Mouse (Mus musculus) hindbrain, embryonic 14.5 days (tissue): Measurements from ENCODE around the gene Tmem128. TPM values are rescaled to one million over a fixed set of nuclear protein-coding genes. Genes with fewer than 3 reads are reported as not detected.
A peak's percentile ranks its signal among the peaks of the same experiment; 100 is the strongest.

Experiments
- ATAC-seq: fragments of 200-750 bp; cut with Nextera tagmentation; 2 replicates; pipeline ENCODE4 v1.8.0; 2017; ENCODE audit warnings: moderate number of reproducible peaks, mild to moderate bottlenecking, moderate TSS enrichment, moderate library complexity; ENCODE audit not compliant: low FRiP score
- DNase-seq: peaks from one replicate; pipeline ENCODE4 v3.0.0-alpha.2; 2015; ENCODE audit warnings: low spot score
- H3K27ac ChIP-seq: fragments of 300-500 bp; sonication (generic); 2 replicates; pipeline ENCODE4 v1.5.1; 2014; ENCODE audit warnings: mild to moderate bottlenecking, moderate library complexity
- H3K27me3 ChIP-seq: fragments of 300-500 bp; sonication (generic); 2 replicates; pipeline ENCODE4 v1.6.1; 2014; ENCODE audit warnings: mild to moderate bottlenecking, low read length, mixed read lengths; ENCODE audit not compliant: control insufficient read depth, insufficient read depth
- H3K36me3 ChIP-seq: fragments of 300-500 bp; sonication (generic); replicated peaks from 2 replicates; pipeline ENCODE4 v1.6.1; 2014; ENCODE audit not compliant: control insufficient read depth, insufficient read depth
- H3K4me1 ChIP-seq: fragments of 300-500 bp; sonication (generic); replicated peaks from 2 replicates; pipeline ENCODE4 v1.6.1; 2014; ENCODE audit warnings: antibody characterized with exemption, low read length, mixed read lengths; ENCODE audit not compliant: control insufficient read depth, insufficient read depth
- H3K4me2 ChIP-seq: fragments of 300-500 bp; sonication (generic); replicated peaks from 2 replicates; pipeline ENCODE4 v1.6.1; 2014; ENCODE audit warnings: mild to moderate bottlenecking, moderate library complexity
- H3K4me3 ChIP-seq: fragments of 300-500 bp; sonication (generic); replicated peaks from 2 replicates; pipeline ENCODE4 v1.5.1; 2014; ENCODE audit warnings: mild to moderate bottlenecking, low read length
- H3K9ac ChIP-seq: fragments of 300-500 bp; sonication (generic); 2 replicates; pipeline ENCODE4 v1.6.1; 2014
- H3K9me3 ChIP-seq: fragments of 300-500 bp; sonication (generic); 2 replicates; pipeline ENCODE4 v1.6.1; 2016; ENCODE audit warnings: low read length; ENCODE audit not compliant: control insufficient read depth
- WGBS: fragments of 180-500 bp; shearing (Covaris S2); extraction: QIAGEN DNeasy Blood & Tissue Kit; methylation state at CpG from one replicate; pipeline ENCODE4 v1.1.7; 2014; 5-methylcytosine and 5-hydroxymethylcytosine counted together
- polyA plus RNA-seq: library from polyadenylated mRNA; unstranded; fragments of >200 nt; fragmentation: Nextera tagmentation; extraction: Ambion mirVana; gene quantifications from 2 replicates; pipeline ENCODE4 v1.2.1, GENCODE M21; 2014

Tmem128 gene
- polyA plus RNA-seq, 1 experiment from 2014 or later: 102 TPM

GRCm38 (mm10) chr5:38241966-38242365, 18.0 kb upstream of the Tmem128 start:
- DNase-seq: no peak

GRCm38 (mm10) chr5:38255195-38255594, 4.8 kb upstream of the Tmem128 start:
- 50% methylated on average over 4 of the region's 4 CpGs for WGBS
- Histone ChIP-seq H3K9ac (no peak overlapping the region), H3K36me3 (no peaks in the 10 kb centered on the region), H3K4me1 (no peaks in the 10 kb centered on the region), H3K4me3 (no peak overlapping the region), H3K27ac (no peak overlapping the region), H3K9me3 (no peaks in the 10 kb centered on the region), H3K4me2 (no peak overlapping the region), H3K27me3 (no peaks in the 10 kb centered on the region)
- no peak for ATAC-seq
- DNase-seq: no peak

More at GRCm38 (mm10) chr5:38241966-38242365, 18.0 kb upstream of the Tmem128 start:
- Histone ChIP-seq H3K27me3 (no peaks in the 10 kb centered on the region), H3K9me3 (no peaks in the 10 kb centered on the region), H3K4me3 (no peak overlapping the region), H3K27ac (no peak overlapping the region), H3K36me3 (no peaks in the 10 kb centered on the region), H3K9ac (no peak overlapping the region), H3K4me2 (no peak overlapping the region), H3K4me1 (no peaks in the 10 kb centered on the region)
- no peak for ATAC-seq
- WGBS: 79% methylated on average over 6 of the region's 6 CpGs

- no peak for DNase-seq
- no peaks in the 10 kb centered on the region for H3K27me3 ChIP-seq
- H3K9ac ChIP-seq: no peak overlapping the region
- no peak overlapping the region for H3K27ac ChIP-seq
- H3K36me3 ChIP-seq: no peaks in the 10 kb centered on the region
- no peaks in the 10 kb centered on the region for H3K9me3 ChIP-seq
- no peak overlapping the region for H3K4me3 ChIP-seq
- WGBS: 80% methylated on average over 3 of the region's 3 CpGs
- H3K4me2 ChIP-seq: no peak overlapping the region
- no peaks in the 10 kb centered on the region for H3K4me1 ChIP-seq
- ATAC-seq: no peak
These were observed 4.3 kb upstream of the Tmem128 start for GRCm38 (mm10) chr5:38255644-38256043.

GRCm38 (mm10) chr5:38256551-38256950, 3.4 kb upstream of the Tmem128 start:
- Histone ChIP-seq H3K36me3 (no peaks in the 10 kb centered on the region), H3K9me3 (no peaks in the 10 kb centered on the region), H3K27me3 (no peaks in the 10 kb centered on the region), H3K4me1 (peaks cover 7% of the 10 kb centered on the region; the same call in 1 of the 2 replicates), H3K4me2 (no peak overlapping the region), H3K9ac (no peak overlapping the region), H3K27ac (no peak overlapping the region), H3K4me3 (no peak overlapping the region)
- ATAC-seq: no peak
- DNase-seq: no peak
- WGBS: 93% methylated on average over 1 of the region's 1 CpGs

GRCm38 (mm10) chr5:38258034-38258772, 1.8 kb upstream of the Tmem128 start:
- ATAC-seq (no peak), DNase-seq (no peak)
- Histone ChIP-seq H3K36me3 (peaks cover 10% of the 10 kb centered on the region), H3K4me2 (no peak overlapping the region), H3K9me3 (no peaks in the 10 kb centered on the region), H3K4me1 (peaks cover 7% of the 10 kb centered on the region; the same call in 1 of the 2 replicates), H3K27me3 (no peaks in the 10 kb centered on the region), H3K9ac (no peak overlapping the region), H3K27ac (no peak overlapping the region), H3K4me3 (no peak overlapping the region)
- WGBS: 80% methylated on average over 8 of the region's 8 CpGs

GRCm38 (mm10) chr5:38258773-38259146, 1.2 kb upstream of the Tmem128 start:
- no peak overlapping the region for H3K4me2 ChIP-seq
- H3K4me1 ChIP-seq: peaks cover 7% of the 10 kb centered on the region; the same call in 1 of the 2 replicates
- DNase-seq (no peak), ATAC-seq (no peak)
- no peaks in the 10 kb centered on the region for H3K9me3 ChIP-seq
- no peak overlapping the region for H3K27ac ChIP-seq
- H3K4me3 ChIP-seq: no peak overlapping the region
- 81% methylated on average over 5 of the region's 5 CpGs for WGBS
- peaks cover 16% of the 10 kb centered on the region for H3K36me3 ChIP-seq
- no peak overlapping the region for H3K9ac ChIP-seq
- H3K27me3 ChIP-seq: no peaks in the 10 kb centered on the region

- Histone ChIP-seq H3K36me3 (peaks cover 24% of the 10 kb centered on the region), H3K27me3 (no peaks in the 10 kb centered on the region), H3K4me1 (peaks cover 7% of the 10 kb centered on the region; the same call in 1 of the 2 replicates), H3K9ac (peak overlapping the region; percentile 74), H3K27ac (peak overlapping the region; percentile 86), H3K4me2 (peak overlapping the region; percentile 59), H3K4me3 (peak overlapping the region; percentile 73), H3K9me3 (no peaks in the 10 kb centered on the region)
- WGBS: 43% methylated on average over 9 of the region's 9 CpGs
- DNase-seq (no peak), ATAC-seq (no peak; the same call in none of the 2 replicates)
These were observed 404 bp upstream of the Tmem128 start for GRCm38 (mm10) chr5:38259455-38260106.

- H3K9me3 ChIP-seq: no peaks in the 10 kb centered on the region
- no peak for ATAC-seq
- no peak overlapping the region for H3K27ac ChIP-seq
- H3K4me2 ChIP-seq: no peak overlapping the region
- WGBS: 93% methylated on average over 3 of the region's 3 CpGs
- no peaks in the 10 kb centered on the region for H3K4me1 ChIP-seq
- no peak for DNase-seq
- no peak overlapping the region for H3K9ac ChIP-seq
- H3K36me3 ChIP-seq: peaks cover 45% of the 10 kb centered on the region
- peaks cover 23% of the 10 kb centered on the region for H3K27me3 ChIP-seq
- no peak overlapping the region for H3K4me3 ChIP-seq
These were observed 11.0 kb downstream of the Tmem128 start for GRCm38 (mm10) chr5:38270942-38271341.

GRCm38 (mm10) chr5:38273831-38274230, 13.8 kb downstream of the Tmem128 start:
- Histone ChIP-seq H3K36me3 (peaks cover 25% of the 10 kb centered on the region), H3K27ac (no peak overlapping the region), H3K4me2 (no peak overlapping the region), H3K4me1 (no peaks in the 10 kb centered on the region; the same call in 1 of the 2 replicates), H3K9me3 (no peaks in the 10 kb centered on the region), H3K9ac (no peak overlapping the region), H3K4me3 (no peak overlapping the region), H3K27me3 (peaks cover 50% of the 10 kb centered on the region)
- WGBS: 91% methylated on average over 4 of the region's 4 CpGs
- DNase-seq (no peak), ATAC-seq (no peak)
